Mouse (Mus musculus): ENCODE results near the gene Pitpnc1. TPM values are rescaled to one million over a fixed set of nuclear protein-coding genes. Genes with fewer than 3 reads are reported as not detected.

Pitpnc1 gene
- total and polyA plus RNA-seq, 3 experiments: 2.4 to 5.4 (median 3.6) TPM

- Histone ChIP-seq H3K4me3 (replicated peaks in 1 of 3; ENCODE audit: low read depth in 2 of 3, low read length in 2 of 3, poor library complexity in 1 of 3) (no peak overlapping the region), H3K27ac (ENCODE audit: insufficient read depth, low read depth) (no peak overlapping the region), H3K4me1 (ENCODE audit: control insufficient read depth in 1 of 2, insufficient read depth in 2 of 2) (peaks cover 3 to 32% of the 10 kb centered on the region in 2 experiments; a peak in 3 of 4 replicates), H3K27me3 (replicated peaks) (no peaks in the 10 kb centered on the region), H3K9ac (ENCODE audit: insufficient read depth, low read depth) (no peak overlapping the region), H3K79me2 (replicated peaks; ENCODE audit: control insufficient read depth, extremely low read depth, insufficient read depth, poor library complexity, severe bottlenecking) (peaks cover 62% of the 10 kb centered on the region), H3K4me2 (ENCODE audit: insufficient read depth, low read depth, poor library complexity, severe bottlenecking) (no peak overlapping the region), H3K36me3 (replicated peaks in 1 of 2; ENCODE audit: control insufficient read depth in 1 of 2, insufficient read depth in 1 of 2, low read length in 1 of 2) (peaks cover 36 to 70% of the 10 kb centered on the region in 2 experiments), H3K9me3 (replicated peaks; ENCODE audit: low read length) (no peaks in the 10 kb centered on the region)
- TF ChIP-seq ZMIZ1 (IDR thresholded peaks at IDR 0.05; ENCODE audit: low read depth, low read length) (no peak), CHD1 (IDR thresholded peaks at IDR 0.05; ENCODE audit: low read depth, low read length) (no peak), ZKSCAN1 (IDR thresholded peaks at IDR 0.05; ENCODE audit: borderline replicate concordance, low read depth, low read length) (no peak), ZC3H11A (IDR thresholded peaks at IDR 0.05; ENCODE audit: low read depth, low read length) (no peak), CTCF (conservative IDR thresholded peaks at IDR 0.05 in 1 of 2, IDR thresholded peaks at IDR 0.05 in 1 of 2; ENCODE audit: low read depth in 2 of 2, low read length in 2 of 2) (no peak), NRF1 (IDR thresholded peaks at IDR 0.05; ENCODE audit: low read depth, low read length) (no peak), USF2 (conservative IDR thresholded peaks at IDR 0.05; ENCODE audit: low read depth, low read length) (no peak), ELF1 (IDR thresholded peaks at IDR 0.05; ENCODE audit: low read depth, low read length) (no peak)
- no peak for DNase-seq (ENCODE audit: extremely low read depth)
- in situ Hi-C loops (cut with MboI; ENCODE audit: low pct_ligation_motif_present, low pct_unique_long_range_greater_than_20kb, low sequenced_read_pairs): no loop called here
- dilution Hi-C loops (cut with MboI; ENCODE audit: extremely low pct_ligation_motif_present, extremely low pct_unique_long_range_greater_than_20kb, low sequenced_read_pairs): no loop called here
These were observed 13.8 kb upstream of the Pitpnc1 start for GRCm38 (mm10) chr11:107484341-107484740.

DNA sequence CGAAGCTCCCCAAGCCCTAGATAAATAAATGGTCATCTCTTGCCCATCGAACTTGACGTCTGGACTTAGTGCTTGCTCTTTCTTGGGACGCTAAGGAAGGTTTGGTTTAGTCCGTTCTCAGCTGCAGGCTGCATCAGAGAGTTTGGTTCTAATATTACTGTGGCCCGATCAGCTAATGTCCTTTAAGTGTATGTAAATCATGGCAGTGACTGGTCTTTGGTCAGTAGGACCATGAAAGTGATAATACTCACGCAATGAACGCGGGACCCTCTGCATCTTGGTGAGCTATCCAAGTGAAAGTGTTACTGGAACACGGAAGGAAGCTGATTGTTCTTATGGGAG, 9.3 kb upstream of the Pitpnc1 start:
- in situ Hi-C loops (cut with MboI; ENCODE audit: low pct_ligation_motif_present, low pct_unique_long_range_greater_than_20kb, low sequenced_read_pairs): no loop called here

GRCm38 (mm10) chr11:107479053-107479861, 8.8 kb upstream of the Pitpnc1 start, which contains the start of gene Psmd12:
Gene Psmd12, plus strand, starts transcription at chr11:107479484.
- peaks cover 3 to 32% of the 10 kb centered on the region in 2 experiments; a peak in 3 of 4 replicates for H3K4me1 ChIP-seq (ENCODE audit: control insufficient read depth in 1 of 2, insufficient read depth in 2 of 2)
- H3K4me2 ChIP-seq (ENCODE audit: insufficient read depth, low read depth, poor library complexity, severe bottlenecking): peak within 1 kb of the TSS; percentile 93
- peak; percentile 98 for DNase-seq (ENCODE audit: extremely low read depth)
- dilution Hi-C loops (cut with MboI; ENCODE audit: extremely low pct_ligation_motif_present, extremely low pct_unique_long_range_greater_than_20kb, low sequenced_read_pairs): no loop called here
- no peaks in the 10 kb centered on the region for H3K9me3 ChIP-seq (replicated peaks; ENCODE audit: low read length)
- H3K27me3 ChIP-seq (replicated peaks): no peaks in the 10 kb centered on the region
- peak within 1 kb of the TSS; percentile 54 for H3K27ac ChIP-seq (ENCODE audit: insufficient read depth, low read depth)
- H3K9ac ChIP-seq (ENCODE audit: insufficient read depth, low read depth): peak within 1 kb of the TSS; percentile 75
- in situ Hi-C loops (cut with MboI; ENCODE audit: low pct_ligation_motif_present, low pct_unique_long_range_greater_than_20kb, low sequenced_read_pairs): no loop called here
- peaks cover 5 to 24% of the 10 kb centered on the region in 2 experiments for H3K36me3 ChIP-seq (replicated peaks in 1 of 2; ENCODE audit: control insufficient read depth in 1 of 2, insufficient read depth in 1 of 2, low read length in 1 of 2)
- peak within 1 kb of the TSS; percentile 82 to 96 (median 84) for H3K4me3 ChIP-seq (replicated peaks in 1 of 3; ENCODE audit: low read depth in 2 of 3, low read length in 2 of 3, poor library complexity in 1 of 3)
- H3K79me2 ChIP-seq (replicated peaks; ENCODE audit: control insufficient read depth, extremely low read depth, insufficient read depth, poor library complexity, severe bottlenecking): peaks cover 49% of the 10 kb centered on the region
- no peak; the same call in 1 of the 2 replicates for TF ChIP-seq RCOR1 (conservative IDR thresholded peaks at IDR 0.05; ENCODE audit: low read depth, low read length)
- no peak for TF ChIP-seq RAD21 (IDR thresholded peaks at IDR 0.05; ENCODE audit: low read depth, low read length)
- peak in 1 of 2 experiments; percentile 17; a peak in 1 of 4 replicates for TF ChIP-seq CTCF (conservative IDR thresholded peaks at IDR 0.05 in 1 of 2, IDR thresholded peaks at IDR 0.05 in 1 of 2; ENCODE audit: low read depth in 2 of 2, low read length in 2 of 2)
- TF ChIP-seq NELFE (IDR thresholded peaks at IDR 0.05; ENCODE audit: low read depth, low read length): peak; percentile 93
- 0 out of 2 replicates have a peak, but pooled peaks have one; percentile 40 for TF ChIP-seq MAFK (IDR thresholded peaks at IDR 0.05; ENCODE audit: insufficient replicate concordance, low read length)
- no peak for TF ChIP-seq ZC3H11A (IDR thresholded peaks at IDR 0.05; ENCODE audit: low read depth, low read length)
- peak; percentile 91 for TF ChIP-seq ELF1 (IDR thresholded peaks at IDR 0.05; ENCODE audit: low read depth, low read length)
- no peak for TF ChIP-seq E2F4 (IDR thresholded peaks at IDR 0.05; ENCODE audit: insufficient replicate concordance, low read depth, low read length)
- TF ChIP-seq UBTF (IDR thresholded peaks at IDR 0.05; ENCODE audit: low read depth, low read length): no peak
- peak; percentile 64 for TF ChIP-seq NRF1 (IDR thresholded peaks at IDR 0.05; ENCODE audit: low read depth, low read length)
- TF ChIP-seq USF1 (IDR thresholded peaks at IDR 0.05; ENCODE audit: low read depth, low read length): no peak
- TF ChIP-seq ZKSCAN1 (IDR thresholded peaks at IDR 0.05; ENCODE audit: borderline replicate concordance, low read depth, low read length): no peak
- TF ChIP-seq USF2 (conservative IDR thresholded peaks at IDR 0.05; ENCODE audit: low read depth, low read length): no peak
- peak; percentile 80; the same call in 1 of the 2 replicates for TF ChIP-seq MAZ (IDR thresholded peaks at IDR 0.05; ENCODE audit: low read depth, low read length)
- peak; percentile 89; the same call in 1 of the 2 replicates for TF ChIP-seq KAT2A (IDR thresholded peaks at IDR 0.05; ENCODE audit: insufficient replicate concordance, low read length)

More for the DNA sequence above, 9.3 kb upstream of the Pitpnc1 start:
- H3K4me1 ChIP-seq (ENCODE audit: control insufficient read depth in 1 of 2, insufficient read depth in 2 of 2): peaks cover 3 to 32% of the 10 kb centered on the region in 2 experiments; a peak in 3 of 4 replicates
- peaks cover 7 to 30% of the 10 kb centered on the region in 2 experiments for H3K36me3 ChIP-seq (replicated peaks in 1 of 2; ENCODE audit: control insufficient read depth in 1 of 2, insufficient read depth in 1 of 2, low read length in 1 of 2)
- peak overlapping the region; percentile 82 to 96 (median 84) for H3K4me3 ChIP-seq (replicated peaks in 1 of 3; ENCODE audit: low read depth in 2 of 3, low read length in 2 of 3, poor library complexity in 1 of 3)
- H3K27me3 ChIP-seq (replicated peaks): no peaks in the 10 kb centered on the region
- H3K9me3 ChIP-seq (replicated peaks; ENCODE audit: low read length): no peaks in the 10 kb centered on the region
- no peak for DNase-seq (ENCODE audit: extremely low read depth)
- TF ChIP-seq ZNF384 (IDR thresholded peaks at IDR 0.05; ENCODE audit: low read depth, low read length): no peak
- no peak for TF ChIP-seq UBTF (IDR thresholded peaks at IDR 0.05; ENCODE audit: low read depth, low read length)
- no peak for TF ChIP-seq SIN3A (IDR thresholded peaks at IDR 0.05; ENCODE audit: low read length)
- TF ChIP-seq KAT2A (IDR thresholded peaks at IDR 0.05; ENCODE audit: insufficient replicate concordance, low read length): no peak
- no peak for TF ChIP-seq ELF1 (IDR thresholded peaks at IDR 0.05; ENCODE audit: low read depth, low read length)
- no peak for TF ChIP-seq MXI1 (IDR thresholded peaks at IDR 0.05; ENCODE audit: low read depth, low read length)
- TF ChIP-seq RCOR1 (conservative IDR thresholded peaks at IDR 0.05; ENCODE audit: low read depth, low read length): no peak
- TF ChIP-seq ZC3H11A (IDR thresholded peaks at IDR 0.05; ENCODE audit: low read depth, low read length): no peak
- no peak for TF ChIP-seq NELFE (IDR thresholded peaks at IDR 0.05; ENCODE audit: low read depth, low read length)
- no peak for TF ChIP-seq RAD21 (IDR thresholded peaks at IDR 0.05; ENCODE audit: low read depth, low read length)
- dilution Hi-C loops (cut with MboI; ENCODE audit: extremely low pct_ligation_motif_present, extremely low pct_unique_long_range_greater_than_20kb, low sequenced_read_pairs): no loop called here
- peak overlapping the region; percentile 75 for H3K9ac ChIP-seq (ENCODE audit: insufficient read depth, low read depth)
- peak overlapping the region; percentile 54; the same call in 1 of the 2 replicates for H3K27ac ChIP-seq (ENCODE audit: insufficient read depth, low read depth)
- peaks cover 55% of the 10 kb centered on the region for H3K79me2 ChIP-seq (replicated peaks; ENCODE audit: control insufficient read depth, extremely low read depth, insufficient read depth, poor library complexity, severe bottlenecking)
- peak overlapping the region; percentile 93 for H3K4me2 ChIP-seq (ENCODE audit: insufficient read depth, low read depth, poor library complexity, severe bottlenecking)
